Mouse (Mus musculus): ENCODE data around the gene Mga. TPM values are rescaled to one million over a fixed set of nuclear protein-coding genes. Genes with fewer than 3 reads are reported as not detected.

The Mga gene
- total and polyA plus RNA-seq, 3 experiments, result 21.8 to 37.5 (median 30.1) TPM

DNA sequence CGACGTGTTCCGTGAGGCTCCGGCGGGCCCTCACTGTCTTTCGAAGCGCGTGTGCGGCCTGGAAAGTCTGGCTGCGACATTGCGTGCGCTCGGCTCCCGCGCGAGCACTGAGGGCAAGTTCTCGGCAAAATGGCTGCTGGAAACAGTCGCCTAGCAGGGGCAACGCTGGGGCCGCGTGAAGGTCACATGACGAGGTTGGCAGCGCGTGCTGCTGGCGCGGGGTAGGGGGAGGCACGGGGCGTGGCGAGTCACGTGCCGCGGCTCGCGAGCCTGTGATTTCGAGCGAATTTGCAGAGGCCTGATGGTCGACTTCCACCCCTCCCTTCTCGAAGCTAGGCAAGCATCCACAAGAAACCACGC lies 23.9 kb upstream of the Mga start:
- DNase-seq (ENCODE audit: extremely low read depth), result no peak
- Histone ChIP-seq H3K9me3 (replicated peaks; ENCODE audit: low read length) (peaks cover 11% of the 10 kb centered on the region), H3K27me3 (replicated peaks) (no peaks in the 10 kb centered on the region), H3K4me3 (replicated peaks in 1 of 3; ENCODE audit: low read depth in 2 of 3, low read length in 2 of 3, poor library complexity in 1 of 3) (no peak overlapping the region), H3K27ac (ENCODE audit: insufficient read depth, low read depth) (no peak overlapping the region), H3K9ac (ENCODE audit: insufficient read depth, low read depth) (no peak overlapping the region), H3K79me2 (replicated peaks; ENCODE audit: control insufficient read depth, extremely low read depth, insufficient read depth, poor library complexity, severe bottlenecking) (no peaks in the 10 kb centered on the region), H3K4me1 (ENCODE audit: control insufficient read depth in 1 of 2, insufficient read depth in 2 of 2) (no peaks in the 10 kb centered on the region; a peak in 1 of 4 replicates), H3K4me2 (ENCODE audit: insufficient read depth, low read depth, poor library complexity, severe bottlenecking) (no peak overlapping the region), H3K36me3 (replicated peaks in 1 of 2; ENCODE audit: control insufficient read depth in 1 of 2, insufficient read depth in 1 of 2, low read length in 1 of 2) (no peaks in the 10 kb centered on the region)
- dilution Hi-C loops (cut with MboI; ENCODE audit: extremely low pct_ligation_motif_present, extremely low pct_unique_long_range_greater_than_20kb, low sequenced_read_pairs), result no loop called here
- no peak for TF ChIP-seq IRF4 (IDR thresholded peaks at IDR 0.05; ENCODE audit: low read depth, low read length)
- no peak for TF ChIP-seq JUND (conservative IDR thresholded peaks at IDR 0.05; ENCODE audit: low read depth, low read length)
- no peak for TF ChIP-seq CHD2 (IDR thresholded peaks at IDR 0.05; ENCODE audit: low read length)
- TF ChIP-seq SMC3 (IDR thresholded peaks at IDR 0.05; ENCODE audit: low read depth, low read length), result no peak
- TF ChIP-seq NELFE (IDR thresholded peaks at IDR 0.05; ENCODE audit: low read depth, low read length), result no peak
- TF ChIP-seq MYC (IDR thresholded peaks at IDR 0.05; ENCODE audit: low read depth, low read length), result no peak
- in situ Hi-C loops (cut with MboI; ENCODE audit: low pct_ligation_motif_present, low pct_unique_long_range_greater_than_20kb, low sequenced_read_pairs), result no loop called here

- TF ChIP-seq SIN3A (IDR thresholded peaks at IDR 0.05; ENCODE audit: low read length), result no peak
- peaks cover 0 to 3% of the 10 kb centered on the region in 2 experiments; a peak in 1 of 4 replicates for H3K4me1 ChIP-seq (ENCODE audit: control insufficient read depth in 1 of 2, insufficient read depth in 2 of 2)
- no peaks in the 10 kb centered on the region for H3K36me3 ChIP-seq (replicated peaks in 1 of 2; ENCODE audit: control insufficient read depth in 1 of 2, insufficient read depth in 1 of 2, low read length in 1 of 2)
- H3K27me3 ChIP-seq (replicated peaks), result no peaks in the 10 kb centered on the region
- no peak overlapping the region for H3K9ac ChIP-seq (ENCODE audit: insufficient read depth, low read depth)
- no peak overlapping the region for H3K4me2 ChIP-seq (ENCODE audit: insufficient read depth, low read depth, poor library complexity, severe bottlenecking)
- H3K4me3 ChIP-seq (replicated peaks in 1 of 3; ENCODE audit: low read depth in 2 of 3, low read length in 2 of 3, poor library complexity in 1 of 3), result no peak overlapping the region
- H3K79me2 ChIP-seq (replicated peaks; ENCODE audit: control insufficient read depth, extremely low read depth, insufficient read depth, poor library complexity, severe bottlenecking), result no peaks in the 10 kb centered on the region
- no peak overlapping the region for H3K27ac ChIP-seq (ENCODE audit: insufficient read depth, low read depth)
- DNase-seq (ENCODE audit: extremely low read depth), result no peak
- in situ Hi-C loops (cut with MboI; ENCODE audit: low pct_ligation_motif_present, low pct_unique_long_range_greater_than_20kb, low sequenced_read_pairs) (no loop called here), dilution Hi-C loops (cut with MboI; ENCODE audit: extremely low pct_ligation_motif_present, extremely low pct_unique_long_range_greater_than_20kb, low sequenced_read_pairs) (no loop called here)
- peaks cover 11% of the 10 kb centered on the region for H3K9me3 ChIP-seq (replicated peaks; ENCODE audit: low read length)
Observed at GRCm38 (mm10) chr2:119875981-119876380, 21.0 kb upstream of the Mga start.

DNA sequence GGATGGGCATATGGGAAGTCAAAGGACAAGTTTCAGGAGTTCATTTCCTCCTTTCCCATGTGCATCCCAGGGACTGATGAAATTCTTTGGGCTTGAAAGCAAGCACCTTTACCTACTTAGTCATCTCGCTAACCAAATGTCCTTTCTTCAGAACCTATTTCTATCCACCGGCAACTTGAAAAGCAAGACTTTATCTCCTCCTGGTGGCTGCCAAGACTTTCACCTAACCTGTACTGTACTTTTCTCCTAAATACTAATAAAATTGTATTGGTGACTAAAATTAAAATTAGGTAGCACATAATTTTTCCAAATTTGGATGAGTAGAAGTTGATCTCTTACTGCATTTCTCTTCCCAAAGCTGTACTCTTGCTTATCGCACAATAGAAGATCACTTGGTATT lies 9.8 kb upstream of the Mga start:
- H3K36me3 ChIP-seq (replicated peaks in 1 of 2; ENCODE audit: control insufficient read depth in 1 of 2, insufficient read depth in 1 of 2, low read length in 1 of 2), result no peaks in the 10 kb centered on the region
- H3K27ac ChIP-seq (ENCODE audit: insufficient read depth, low read depth), result no peak overlapping the region
- no peak overlapping the region for H3K9ac ChIP-seq (ENCODE audit: insufficient read depth, low read depth)
- in situ Hi-C loops (cut with MboI; ENCODE audit: low pct_ligation_motif_present, low pct_unique_long_range_greater_than_20kb, low sequenced_read_pairs), result loop anchor here (5.0 kb wide), 1 partner anchor 90 kb away; the partner anchor contains the start of gene Tyro3
- H3K4me1 ChIP-seq (ENCODE audit: control insufficient read depth in 1 of 2, insufficient read depth in 2 of 2), result no peaks in the 10 kb centered on the region
- no peaks in the 10 kb centered on the region for H3K79me2 ChIP-seq (replicated peaks; ENCODE audit: control insufficient read depth, extremely low read depth, insufficient read depth, poor library complexity, severe bottlenecking)
- H3K27me3 ChIP-seq (replicated peaks), result peaks cover 2% of the 10 kb centered on the region
- DNase-seq (ENCODE audit: extremely low read depth), result peak; percentile 9
- TF ChIP-seq CHD2 (IDR thresholded peaks at IDR 0.05; ENCODE audit: low read length) (no peak), RAD21 (IDR thresholded peaks at IDR 0.05; ENCODE audit: low read depth, low read length) (peak; percentile 73), CTCF (conservative IDR thresholded peaks at IDR 0.05 in 1 of 2, IDR thresholded peaks at IDR 0.05 in 1 of 2; ENCODE audit: low read depth in 2 of 2, low read length in 2 of 2) (peak in 1 of 2 experiments; percentile 68; a peak in 2 of 4 replicates), SMC3 (IDR thresholded peaks at IDR 0.05; ENCODE audit: low read depth, low read length) (peak; percentile 73)
- dilution Hi-C loops (cut with MboI; ENCODE audit: extremely low pct_ligation_motif_present, extremely low pct_unique_long_range_greater_than_20kb, low sequenced_read_pairs), result no loop called here
- no peak overlapping the region for H3K4me2 ChIP-seq (ENCODE audit: insufficient read depth, low read depth, poor library complexity, severe bottlenecking)
- no peaks in the 10 kb centered on the region for H3K9me3 ChIP-seq (replicated peaks; ENCODE audit: low read length)
- H3K4me3 ChIP-seq (replicated peaks in 1 of 3; ENCODE audit: low read depth in 2 of 3, low read length in 2 of 3, poor library complexity in 1 of 3), result no peak overlapping the region
